Mouse (Mus musculus): ENCODE measurements around the gene Sh2d6. TPM values are rescaled to one million over a fixed set of nuclear protein-coding genes. Genes with fewer than 3 reads are reported as not detected.

Sh2d6 gene
- polyA plus RNA-seq, 1 experiment from 2014 or later = not detected

GRCm38 (mm10) chr6:72547862-72548261, 26.4 kb upstream of the Sh2d6 start:
- Histone ChIP-seq H3K4me1 (ENCODE audit: control insufficient read depth in 2 of 2, insufficient read depth in 2 of 2, low read length in 2 of 2) (peaks cover 6 to 8% of the 10 kb centered on the region in 2 experiments; a peak in 3 of 4 replicates), H3K27ac (replicated peaks in 1 of 2; ENCODE audit: control insufficient read depth in 1 of 2, insufficient read depth in 1 of 2, low read depth in 2 of 2, low read length in 2 of 2) (no peak overlapping the region), H3K27me3 (ENCODE audit: control insufficient read depth, insufficient read depth, low read length) (no peaks in the 10 kb centered on the region), H3K4me3 (ENCODE audit: control insufficient read depth in 1 of 2, insufficient read depth in 1 of 2, low read depth in 1 of 2, low read length in 2 of 2) (no peak overlapping the region), H3K4me2 (ENCODE audit: low read length) (no peak overlapping the region), H3K9me3 (ENCODE audit: control insufficient read depth, low read length) (no peaks in the 10 kb centered on the region; the same call in 1 of the 2 replicates), H3K9ac (ENCODE audit: low read length) (no peak overlapping the region), H3K36me3 (ENCODE audit: control insufficient read depth, insufficient read depth, low read length) (no peaks in the 10 kb centered on the region)
- WGBS = 73% methylated on average over 3 of the region's 3 CpGs
- ATAC-seq (ENCODE audit: insufficient number of reproducible peaks, insufficient read depth, low FRiP score, low read depth) = no peak

GRCm38 (mm10) chr6:72547121-72547520, 25.6 kb upstream of the Sh2d6 start:
- Histone ChIP-seq H3K4me1 (ENCODE audit: control insufficient read depth in 2 of 2, insufficient read depth in 2 of 2, low read length in 2 of 2) (peaks cover 4% of the 10 kb centered on the region in 2 experiments; a peak in 3 of 4 replicates), H3K9ac (ENCODE audit: low read length) (no peak overlapping the region), H3K4me3 (ENCODE audit: control insufficient read depth in 1 of 2, insufficient read depth in 1 of 2, low read depth in 1 of 2, low read length in 2 of 2) (no peak overlapping the region), H3K36me3 (ENCODE audit: control insufficient read depth, insufficient read depth, low read length) (no peaks in the 10 kb centered on the region), H3K27me3 (ENCODE audit: control insufficient read depth, insufficient read depth, low read length) (no peaks in the 10 kb centered on the region), H3K27ac (replicated peaks in 1 of 2; ENCODE audit: control insufficient read depth in 1 of 2, insufficient read depth in 1 of 2, low read depth in 2 of 2, low read length in 2 of 2) (no peak overlapping the region), H3K9me3 (ENCODE audit: control insufficient read depth, low read length) (no peaks in the 10 kb centered on the region; the same call in 1 of the 2 replicates), H3K4me2 (ENCODE audit: low read length) (no peak overlapping the region)
- WGBS = 91% methylated on average over 2 of the region's 2 CpGs
- no peak for ATAC-seq (ENCODE audit: insufficient number of reproducible peaks, insufficient read depth, low FRiP score, low read depth)

GRCm38 (mm10) chr6:72545377-72545776, 23.9 kb upstream of the Sh2d6 start:
- H3K36me3 ChIP-seq (ENCODE audit: control insufficient read depth, insufficient read depth, low read length) = no peaks in the 10 kb centered on the region
- 66% methylated on average over 7 of the region's 7 CpGs for WGBS
- peaks cover 3 to 4% of the 10 kb centered on the region in 2 experiments; a peak in 2 of 4 replicates for H3K4me1 ChIP-seq (ENCODE audit: control insufficient read depth in 2 of 2, insufficient read depth in 2 of 2, low read length in 2 of 2)
- H3K9me3 ChIP-seq (ENCODE audit: control insufficient read depth, low read length) = no peaks in the 10 kb centered on the region; the same call in 1 of the 2 replicates
- no peak overlapping the region for H3K4me2 ChIP-seq (ENCODE audit: low read length)
- no peak overlapping the region for H3K4me3 ChIP-seq (ENCODE audit: control insufficient read depth in 1 of 2, insufficient read depth in 1 of 2, low read depth in 1 of 2, low read length in 2 of 2)
- no peak overlapping the region for H3K27ac ChIP-seq (replicated peaks in 1 of 2; ENCODE audit: control insufficient read depth in 1 of 2, insufficient read depth in 1 of 2, low read depth in 2 of 2, low read length in 2 of 2)
- ATAC-seq (ENCODE audit: insufficient number of reproducible peaks, insufficient read depth, low FRiP score, low read depth) = no peak
- H3K9ac ChIP-seq (ENCODE audit: low read length) = no peak overlapping the region
- H3K27me3 ChIP-seq (ENCODE audit: control insufficient read depth, insufficient read depth, low read length) = no peaks in the 10 kb centered on the region

GRCm38 (mm10) chr6:72544283-72544987, 22.9 kb upstream of the Sh2d6 start, which contains the start of gene Capg:
Gene Capg (plus strand): TSS chr6:72544391.
- ATAC-seq (ENCODE audit: insufficient number of reproducible peaks, insufficient read depth, low FRiP score, low read depth) = no peak; the same call in 1 of the 2 replicates
- Histone ChIP-seq H3K4me1 (ENCODE audit: control insufficient read depth in 2 of 2, insufficient read depth in 2 of 2, low read length in 2 of 2) (peaks cover 3 to 4% of the 10 kb centered on the region in 2 experiments; a peak in 2 of 4 replicates), H3K9me3 (ENCODE audit: control insufficient read depth, low read length) (no peaks in the 10 kb centered on the region; the same call in 1 of the 2 replicates), H3K27me3 (ENCODE audit: control insufficient read depth, insufficient read depth, low read length) (no peaks in the 10 kb centered on the region), H3K36me3 (ENCODE audit: control insufficient read depth, insufficient read depth, low read length) (no peaks in the 10 kb centered on the region), H3K4me3 (ENCODE audit: control insufficient read depth in 1 of 2, insufficient read depth in 1 of 2, low read depth in 1 of 2, low read length in 2 of 2) (peak within 1 kb of the TSS; percentile 47 to 49), H3K4me2 (ENCODE audit: low read length) (peak within 1 kb of the TSS; percentile 71), H3K27ac (replicated peaks in 1 of 2; ENCODE audit: control insufficient read depth in 1 of 2, insufficient read depth in 1 of 2, low read depth in 2 of 2, low read length in 2 of 2) (no peak within 1 kb of the TSS; a peak in 1 of 4 replicates), H3K9ac (ENCODE audit: low read length) (peak within 1 kb of the TSS; percentile 72)
- 7% methylated on average over 23 of the region's 23 CpGs for WGBS

GRCm38 (mm10) chr6:72543265-72543850, 21.9 kb upstream of the Sh2d6 start:
- no peak for ATAC-seq (ENCODE audit: insufficient number of reproducible peaks, insufficient read depth, low FRiP score, low read depth)
- no peak overlapping the region for H3K4me2 ChIP-seq (ENCODE audit: low read length)
- H3K9me3 ChIP-seq (ENCODE audit: control insufficient read depth, low read length) = no peaks in the 10 kb centered on the region; the same call in 1 of the 2 replicates
- no peak overlapping the region for H3K9ac ChIP-seq (ENCODE audit: low read length)
- no peak overlapping the region for H3K27ac ChIP-seq (replicated peaks in 1 of 2; ENCODE audit: control insufficient read depth in 1 of 2, insufficient read depth in 1 of 2, low read depth in 2 of 2, low read length in 2 of 2)
- no peaks in the 10 kb centered on the region for H3K36me3 ChIP-seq (ENCODE audit: control insufficient read depth, insufficient read depth, low read length)
- peaks cover 4 to 7% of the 10 kb centered on the region in 2 experiments for H3K4me1 ChIP-seq (ENCODE audit: control insufficient read depth in 2 of 2, insufficient read depth in 2 of 2, low read length in 2 of 2)
- H3K4me3 ChIP-seq (ENCODE audit: control insufficient read depth in 1 of 2, insufficient read depth in 1 of 2, low read depth in 1 of 2, low read length in 2 of 2) = no peak overlapping the region
- 81% methylated on average over 12 of the region's 12 CpGs for WGBS
- no peaks in the 10 kb centered on the region for H3K27me3 ChIP-seq (ENCODE audit: control insufficient read depth, insufficient read depth, low read length)

GRCm38 (mm10) chr6:72538562-72539031, 17.1 kb upstream of the Sh2d6 start:
- peak; percentile 90 for ATAC-seq (ENCODE audit: insufficient number of reproducible peaks, insufficient read depth, low FRiP score, low read depth)
- 1% methylated on average over 16 of the region's 16 CpGs for WGBS
- peak overlapping the region; percentile 4 to 43; a peak in 1 of 4 replicates for H3K27ac ChIP-seq (replicated peaks in 1 of 2; ENCODE audit: control insufficient read depth in 1 of 2, insufficient read depth in 1 of 2, low read depth in 2 of 2, low read length in 2 of 2)

GRCm38 (mm10) chr6:72537998-72538500, 16.5 kb upstream of the Sh2d6 start:
- no peak for ATAC-seq (ENCODE audit: insufficient number of reproducible peaks, insufficient read depth, low FRiP score, low read depth)
- no peaks in the 10 kb centered on the region for H3K27me3 ChIP-seq (ENCODE audit: control insufficient read depth, insufficient read depth, low read length)
- H3K36me3 ChIP-seq (ENCODE audit: control insufficient read depth, insufficient read depth, low read length) = no peaks in the 10 kb centered on the region
- peak overlapping the region; percentile 65 for H3K4me2 ChIP-seq (ENCODE audit: low read length)
- peak overlapping the region; percentile 68 for H3K9ac ChIP-seq (ENCODE audit: low read length)
- 46% methylated on average over 10 of the region's 10 CpGs for WGBS
- peaks cover 8 to 12% of the 10 kb centered on the region in 2 experiments for H3K4me1 ChIP-seq (ENCODE audit: control insufficient read depth in 2 of 2, insufficient read depth in 2 of 2, low read length in 2 of 2)
- 0 out of 4 replicates have a peak overlapping the region, but pooled peaks of 1 of the 2 experiments have one; percentile 4 for H3K27ac ChIP-seq (replicated peaks in 1 of 2; ENCODE audit: control insufficient read depth in 1 of 2, insufficient read depth in 1 of 2, low read depth in 2 of 2, low read length in 2 of 2)
- no peaks in the 10 kb centered on the region for H3K9me3 ChIP-seq (ENCODE audit: control insufficient read depth, low read length)
- H3K4me3 ChIP-seq (ENCODE audit: control insufficient read depth in 1 of 2, insufficient read depth in 1 of 2, low read depth in 1 of 2, low read length in 2 of 2) = peak overlapping the region; percentile 45 to 84

More at GRCm38 (mm10) chr6:72538562-72539031, 17.1 kb upstream of the Sh2d6 start:
- Histone ChIP-seq H3K27me3 (ENCODE audit: control insufficient read depth, insufficient read depth, low read length) (no peaks in the 10 kb centered on the region), H3K4me3 (ENCODE audit: control insufficient read depth in 1 of 2, insufficient read depth in 1 of 2, low read depth in 1 of 2, low read length in 2 of 2) (peak overlapping the region; percentile 45 to 84), H3K4me2 (ENCODE audit: low read length) (peak overlapping the region; percentile 65), H3K4me1 (ENCODE audit: control insufficient read depth in 2 of 2, insufficient read depth in 2 of 2, low read length in 2 of 2) (peaks cover 8 to 12% of the 10 kb centered on the region in 2 experiments), H3K9me3 (ENCODE audit: control insufficient read depth, low read length) (no peaks in the 10 kb centered on the region), H3K36me3 (ENCODE audit: control insufficient read depth, insufficient read depth, low read length) (no peaks in the 10 kb centered on the region), H3K9ac (ENCODE audit: low read length) (peak overlapping the region; percentile 68)
